Mouse (Mus musculus) cerebellum, postnatal 36 days (tissue): Measurements from ENCODE around the gene Rrnad1.
"Not testable (repeated sequence)": the region's sequence is repeated elsewhere in the genome, so short reads cannot be mapped to it uniquely, and the experiment has no call there.

Experiments
- DNase-seq, 2 experiments: peaks; one replicate each; pipeline ENCODE4 v3.0.0; 2021 to 2022; ENCODE audit warnings: mixed read lengths in 2 of 2

The Rrnad1 gene

GRCm38 (mm10) chr3:87913891-87914290, 16.6 kb downstream of the Rrnad1 start:
- DNase-seq: no peak

- no peak for DNase-seq
Measured at GRCm38 (mm10) chr3:87913491-87913890, 17.0 kb downstream of the Rrnad1 start.

GRCm38 (mm10) chr3:87910573-87911141, 19.9 kb downstream of the Rrnad1 start:
- peak; percentile 59 to 64 for DNase-seq

GRCm38 (mm10) chr3:87909874-87910273, 20.6 kb downstream of the Rrnad1 start:
- no peak for DNase-seq

GRCm38 (mm10) chr3:87909381-87909780, 21.1 kb downstream of the Rrnad1 start:
- no peak for DNase-seq

GRCm38 (mm10) chr3:87907906-87908305, 22.6 kb downstream of the Rrnad1 start:
- no peak for DNase-seq

GRCm38 (mm10) chr3:87906981-87907857, 23.3 kb downstream of the Rrnad1 start:
- peak; percentile 34 to 42 for DNase-seq

GRCm38 (mm10) chr3:87906601-87906980, 23.9 kb downstream of the Rrnad1 start:
- DNase-seq: peak; percentile 71 to 73

- DNase-seq: peak; percentile 91 to 93
Measured at GRCm38 (mm10) chr3:87905880-87906485, 24.5 kb downstream of the Rrnad1 start, which contains the start of gene Hdgf. Hdgf (plus strand) TSS chr3:87906321.

GRCm38 (mm10) chr3:87903821-87904220, 26.7 kb downstream of the Rrnad1 start:
- no peak for DNase-seq

- not testable (repeated sequence) for DNase-seq
Measured at GRCm38 (mm10) chr3:87901959-87902358, 28.6 kb downstream of the Rrnad1 start.

GRCm38 (mm10) chr3:87901036-87901624, 29.4 kb downstream of the Rrnad1 start:
- no peak for DNase-seq

GRCm38 (mm10) chr3:87899776-87900175, 30.7 kb downstream of the Rrnad1 start:
- no peak for DNase-seq

- DNase-seq: no peak
Measured at GRCm38 (mm10) chr3:87899266-87899665, 31.3 kb downstream of the Rrnad1 start.

GRCm38 (mm10) chr3:87893367-87893905, 37.1 kb downstream of the Rrnad1 start:
- no peak for DNase-seq

GRCm38 (mm10) chr3:87891481-87891880, 39.0 kb downstream of the Rrnad1 start:
- DNase-seq: no peak

GRCm38 (mm10) chr3:87887400-87887799, 43.1 kb downstream of the Rrnad1 start:
- not testable (repeated sequence) for DNase-seq

- no peak for DNase-seq
Measured at GRCm38 (mm10) chr3:87886416-87886815, 44.1 kb downstream of the Rrnad1 start.

GRCm38 (mm10) chr3:87886004-87886365, 44.5 kb downstream of the Rrnad1 start:
- DNase-seq: peak in 1 of 2 experiments; percentile 47

- DNase-seq: peak; percentile 86 to 91
Measured at GRCm38 (mm10) chr3:87885281-87886003, 45.1 kb downstream of the Rrnad1 start, which contains the start of gene Prcc. Prcc (minus strand) TSS chr3:87885608.

- peak; percentile 39 to 47 for DNase-seq
Measured at GRCm38 (mm10) chr3:87884708-87885251, 45.7 kb downstream of the Rrnad1 start.

- no peak for DNase-seq
Measured at GRCm38 (mm10) chr3:87884291-87884690, 46.2 kb downstream of the Rrnad1 start.
